Mouse (Mus musculus): ENCODE results near the gene Helq.

DNA sequence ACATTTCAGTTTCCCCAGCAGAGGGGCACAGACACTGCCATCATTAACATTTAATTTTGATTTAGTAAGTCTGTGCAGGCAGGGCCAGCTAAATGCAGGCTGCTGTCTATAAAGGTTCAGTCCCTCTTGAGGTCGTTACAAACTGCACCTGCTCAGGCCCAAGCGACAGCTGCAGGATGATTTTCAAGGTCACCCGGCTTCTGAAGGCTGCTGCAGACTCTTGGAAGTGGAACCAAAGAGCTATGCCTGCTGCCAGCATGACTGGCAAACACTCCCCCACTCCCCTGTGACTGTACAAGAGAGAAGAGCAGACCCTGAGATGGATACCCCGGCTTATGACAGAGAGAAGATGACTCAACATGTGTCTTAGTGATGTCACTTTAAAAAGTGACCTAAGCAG, 46.7 kb downstream of the Helq start:
- TF ChIP-seq CTCF (IDR thresholded peaks at IDR 0.05; ENCODE audit: insufficient read depth, low read length) (no peak), POLR2A (IDR thresholded peaks at IDR 0.05; ENCODE audit: borderline replicate concordance, extremely low read depth, low read depth, low read length) (no peak)

Data from lung, adult 2 months (tissue).